Mouse (Mus musculus): ENCODE results near the gene Orai3.
"Not testable (repeated sequence)": the region's sequence is repeated elsewhere in the genome, so short reads cannot be mapped to it uniquely, and the experiment has no call there.

- not testable (repeated sequence) for TF ChIP-seq CTCF (IDR thresholded peaks at IDR 0.05); POLR2A (IDR thresholded peaks at IDR 0.05; ENCODE audit: insufficient read depth, low read depth, low read length)
Observed at GRCm38 (mm10) chr7:127732066-127732465, 37.5 kb upstream of the Orai3 start, which contains the start of gene Ctf2.

Measured in heart, adult 2 months (tissue).